Mouse (Mus musculus): ENCODE measurements at regions not wholly inside any gene's neighbourhood (a gene's known extent, or its start where the extent isn't known, plus 50 kb on each side); places are given as distances from the start of the nearest gene placed in this dataset.

- Histone ChIP-seq H3K4me2 (ENCODE audit: insufficient read depth, low read depth, poor library complexity, severe bottlenecking) (no peak overlapping the region), H3K4me1 (ENCODE audit: control insufficient read depth in 1 of 2, insufficient read depth in 2 of 2) (no peaks in the 10 kb centered on the region; a peak in 1 of 4 replicates), H3K27ac (ENCODE audit: insufficient read depth, low read depth) (no peak overlapping the region), H3K36me3 (replicated peaks in 1 of 2; ENCODE audit: control insufficient read depth in 1 of 2, insufficient read depth in 1 of 2, low read length in 1 of 2) (no peaks in the 10 kb centered on the region), H3K27me3 (replicated peaks) (no peaks in the 10 kb centered on the region), H3K79me2 (replicated peaks; ENCODE audit: control insufficient read depth, extremely low read depth, insufficient read depth, poor library complexity, severe bottlenecking) (no peaks in the 10 kb centered on the region), H3K9me3 (replicated peaks; ENCODE audit: low read length) (no peaks in the 10 kb centered on the region), H3K4me3 (replicated peaks in 1 of 3; ENCODE audit: low read depth in 2 of 3, low read length in 2 of 3, poor library complexity in 1 of 3) (no peak overlapping the region), H3K9ac (ENCODE audit: insufficient read depth, low read depth) (no peak overlapping the region)
- in situ Hi-C loops (cut with MboI; ENCODE audit: low pct_ligation_motif_present, low pct_unique_long_range_greater_than_20kb, low sequenced_read_pairs): no loop called here
- DNase-seq (ENCODE audit: extremely low read depth): peak; percentile 58
- dilution Hi-C loops (cut with MboI; ENCODE audit: extremely low pct_ligation_motif_present, extremely low pct_unique_long_range_greater_than_20kb, low sequenced_read_pairs): no loop called here
- no peak for TF ChIP-seq JUN (IDR thresholded peaks at IDR 0.05; ENCODE audit: insufficient read depth, low read depth, low read length)
- no peak for TF ChIP-seq USF2 (conservative IDR thresholded peaks at IDR 0.05; ENCODE audit: low read depth, low read length)
- TF ChIP-seq UBTF (IDR thresholded peaks at IDR 0.05; ENCODE audit: low read depth, low read length): no peak
- TF ChIP-seq ELF1 (IDR thresholded peaks at IDR 0.05; ENCODE audit: low read depth, low read length): no peak
- TF ChIP-seq RCOR1 (conservative IDR thresholded peaks at IDR 0.05; ENCODE audit: low read depth, low read length): no peak
- TF ChIP-seq CHD1 (IDR thresholded peaks at IDR 0.05; ENCODE audit: low read depth, low read length): no peak
- peak; percentile 49 for TF ChIP-seq RAD21 (IDR thresholded peaks at IDR 0.05; ENCODE audit: low read depth, low read length)
- no peak for TF ChIP-seq HCFC1 (IDR thresholded peaks at IDR 0.05; ENCODE audit: low read depth, low read length)
- peak; percentile 13 to 61; a peak in 2 of 4 replicates for TF ChIP-seq CTCF (conservative IDR thresholded peaks at IDR 0.05 in 1 of 2, IDR thresholded peaks at IDR 0.05 in 1 of 2; ENCODE audit: low read depth in 2 of 2, low read length in 2 of 2)
- no peak for TF ChIP-seq EP300 (IDR thresholded peaks at IDR 0.05; ENCODE audit: low read length)
- no peak for TF ChIP-seq SIN3A (IDR thresholded peaks at IDR 0.05; ENCODE audit: low read length)
- TF ChIP-seq SMC3 (IDR thresholded peaks at IDR 0.05; ENCODE audit: low read depth, low read length): peak; percentile 28; the same call in 1 of the 2 replicates
- TF ChIP-seq NELFE (IDR thresholded peaks at IDR 0.05; ENCODE audit: low read depth, low read length): no peak
- no peak for TF ChIP-seq POLR2AphosphoS2 (IDR thresholded peaks at IDR 0.05; ENCODE audit: low read depth, low read length)
- no peak for TF ChIP-seq MYC (IDR thresholded peaks at IDR 0.05; ENCODE audit: low read depth, low read length)
- TF ChIP-seq GABPA (IDR thresholded peaks at IDR 0.05; ENCODE audit: insufficient replicate concordance, low read depth, low read length): no peak
- TF ChIP-seq IRF4 (IDR thresholded peaks at IDR 0.05; ENCODE audit: low read depth, low read length): no peak
- TF ChIP-seq TBP (conservative IDR thresholded peaks at IDR 0.05; ENCODE audit: low read depth, low read length): no peak
Observed at GRCm38 (mm10) chr1:137323884-137324594, 363.8 kb upstream of the Nr5a2 start.

- no peaks in the 10 kb centered on the region for H3K27me3 ChIP-seq (replicated peaks)
- no peaks in the 10 kb centered on the region; a peak in 1 of 4 replicates for H3K4me1 ChIP-seq (ENCODE audit: control insufficient read depth in 1 of 2, insufficient read depth in 2 of 2)
- no peak overlapping the region for H3K9ac ChIP-seq (ENCODE audit: insufficient read depth, low read depth)
- H3K9me3 ChIP-seq (replicated peaks; ENCODE audit: low read length): no peaks in the 10 kb centered on the region
- dilution Hi-C loops (cut with MboI; ENCODE audit: extremely low pct_ligation_motif_present, extremely low pct_unique_long_range_greater_than_20kb, low sequenced_read_pairs) (no loop called here), in situ Hi-C loops (cut with MboI; ENCODE audit: low pct_ligation_motif_present, low pct_unique_long_range_greater_than_20kb, low sequenced_read_pairs) (no loop called here)
- no peaks in the 10 kb centered on the region for H3K79me2 ChIP-seq (replicated peaks; ENCODE audit: control insufficient read depth, extremely low read depth, insufficient read depth, poor library complexity, severe bottlenecking)
- H3K4me2 ChIP-seq (ENCODE audit: insufficient read depth, low read depth, poor library complexity, severe bottlenecking): no peak overlapping the region
- H3K27ac ChIP-seq (ENCODE audit: insufficient read depth, low read depth): no peak overlapping the region
- H3K36me3 ChIP-seq (replicated peaks in 1 of 2; ENCODE audit: control insufficient read depth in 1 of 2, insufficient read depth in 1 of 2, low read length in 1 of 2): no peaks in the 10 kb centered on the region
- DNase-seq (ENCODE audit: extremely low read depth): peak; percentile 8
- no peak for TF ChIP-seq NRF1 (IDR thresholded peaks at IDR 0.05; ENCODE audit: low read depth, low read length)
- no peak for TF ChIP-seq USF1 (IDR thresholded peaks at IDR 0.05; ENCODE audit: low read depth, low read length)
- TF ChIP-seq CHD1 (IDR thresholded peaks at IDR 0.05; ENCODE audit: low read depth, low read length): no peak
- TF ChIP-seq PAX5 (IDR thresholded peaks at IDR 0.05; ENCODE audit: low read length): no peak
- no peak for TF ChIP-seq JUND (conservative IDR thresholded peaks at IDR 0.05; ENCODE audit: low read depth, low read length)
- no peak for TF ChIP-seq HCFC1 (IDR thresholded peaks at IDR 0.05; ENCODE audit: low read depth, low read length)
- no peak for TF ChIP-seq RAD21 (IDR thresholded peaks at IDR 0.05; ENCODE audit: low read depth, low read length)
- TF ChIP-seq ELF1 (IDR thresholded peaks at IDR 0.05; ENCODE audit: low read depth, low read length): no peak
- no peak for TF ChIP-seq GABPA (IDR thresholded peaks at IDR 0.05; ENCODE audit: insufficient replicate concordance, low read depth, low read length)
- no peak for TF ChIP-seq JUN (IDR thresholded peaks at IDR 0.05; ENCODE audit: insufficient read depth, low read depth, low read length)
- no peak for TF ChIP-seq KAT2A (IDR thresholded peaks at IDR 0.05; ENCODE audit: insufficient replicate concordance, low read length)
- TF ChIP-seq USF2 (conservative IDR thresholded peaks at IDR 0.05; ENCODE audit: low read depth, low read length): no peak
- TF ChIP-seq ZKSCAN1 (IDR thresholded peaks at IDR 0.05; ENCODE audit: borderline replicate concordance, low read depth, low read length): no peak
- TF ChIP-seq MAFK (IDR thresholded peaks at IDR 0.05; ENCODE audit: insufficient replicate concordance, low read length): no peak
- no peak for TF ChIP-seq CHD2 (IDR thresholded peaks at IDR 0.05; ENCODE audit: low read length)
- no peak for TF ChIP-seq SIN3A (IDR thresholded peaks at IDR 0.05; ENCODE audit: low read length)
- H3K4me3 ChIP-seq (replicated peaks in 1 of 3; ENCODE audit: low read depth in 2 of 3, low read length in 2 of 3, poor library complexity in 1 of 3): no peak overlapping the region
Observed at GRCm38 (mm10) chr1:137323035-137323680, 362.9 kb upstream of the Nr5a2 start.
